Mouse (Mus musculus) bone marrow macrophage, adult 2 months (primary cell): ENCODE measurements around the gene Arhgap6.

ENCODE experiments used
- CTCF ChIP-seq: IDR thresholded peaks from 2 replicates; pipeline ENCODE4 v1.5.1; 2012; ENCODE audit warnings: low read depth, mild to moderate bottlenecking, low read length, moderate library complexity
- POLR2A ChIP-seq: IDR thresholded peaks from 2 replicates; pipeline ENCODE4 v1.6.1; 2012; ENCODE audit warnings: mild to moderate bottlenecking, low read depth, low read length, borderline replicate concordance

- TF ChIP-seq CTCF (no peak), POLR2A (no peak)
These were observed 537.4 kb downstream of the Arhgap6 start for GRCm38 (mm10) chrX:169332264-169332663.
